Mouse (Mus musculus) midbrain, embryonic 13.5 days (tissue): ENCODE measurements around the gene Rab10. TPM values are rescaled to one million over a fixed set of nuclear protein-coding genes. Genes with fewer than 3 reads are reported as not detected.
"Not testable (repeated sequence)": the region's sequence is repeated elsewhere in the genome, so short reads cannot be mapped to it uniquely, and the experiment has no call there.

Source experiments
- ATAC-seq: fragments of 200-750 bp; cut with Nextera tagmentation; 2 replicates; pipeline ENCODE4 v1.8.0; 2017; ENCODE audit warnings: mild to moderate bottlenecking, moderate TSS enrichment, moderate library complexity
- H3K27ac ChIP-seq: fragments of 300-500 bp; sonication (generic); 2 replicates; pipeline ENCODE4 v1.5.1; 2015; ENCODE audit warnings: inconsistent platforms, mild to moderate bottlenecking, moderate library complexity
- H3K27me3 ChIP-seq: fragments of 300-500 bp; sonication (generic); 2 replicates; pipeline ENCODE4 v1.6.1; 2015; ENCODE audit warnings: mild to moderate bottlenecking, inconsistent platforms
- H3K36me3 ChIP-seq: fragments of 300-500 bp; sonication (generic); 2 replicates; pipeline ENCODE4 v1.6.1; 2015; ENCODE audit warnings: mild to moderate bottlenecking, inconsistent platforms
- H3K4me1 ChIP-seq: fragments of 300-500 bp; sonication (generic); replicated peaks from 2 replicates; pipeline ENCODE4 v1.6.1; 2015; ENCODE audit warnings: inconsistent platforms
- H3K4me2 ChIP-seq: fragments of 300-500 bp; sonication (generic); replicated peaks from 2 replicates; pipeline ENCODE4 v1.6.1; 2015; ENCODE audit warnings: moderate library complexity, mild to moderate bottlenecking, inconsistent platforms
- H3K4me3 ChIP-seq: fragments of 300-500 bp; sonication (generic); replicated peaks from 2 replicates; pipeline ENCODE4 v1.5.1; 2015; ENCODE audit warnings: mild to moderate bottlenecking, inconsistent platforms
- H3K9ac ChIP-seq: fragments of 300-500 bp; sonication (generic); replicated peaks from 2 replicates; pipeline ENCODE4 v1.6.1; 2015; ENCODE audit warnings: mild to moderate bottlenecking, inconsistent platforms
- H3K9me3 ChIP-seq: fragments of 300-500 bp; sonication (generic); 2 replicates; pipeline ENCODE4 v1.6.1; 2016; ENCODE audit warnings: mild to moderate bottlenecking, inconsistent platforms
- WGBS: fragments of 180-500 bp; shearing (Covaris S2); methylation state at CpG from one replicate; pipeline ENCODE4 v1.1.7; 2015; 5-methylcytosine and 5-hydroxymethylcytosine counted together
- polyA plus RNA-seq: library from polyadenylated mRNA; unstranded; fragments of >200 nt; fragmentation: Nextera tagmentation; extraction: Ambion mirVana; gene quantifications from 2 replicates; pipeline ENCODE4 v1.2.1, GENCODE M21; 2015

Rab10 gene
- polyA plus RNA-seq, 1 experiment from 2014 or later = 128 TPM

GRCm38 (mm10) chr12:3323241-3323640 lies 13.5 kb upstream of the Rab10 start:
- no peak for ATAC-seq
- Histone ChIP-seq H3K4me1 (no peaks in the 10 kb centered on the region), H3K36me3 (no peaks in the 10 kb centered on the region), H3K4me3 (no peak overlapping the region), H3K4me2 (no peak overlapping the region), H3K27me3 (no peaks in the 10 kb centered on the region), H3K9ac (no peak overlapping the region), H3K27ac (no peak overlapping the region), H3K9me3 (no peaks in the 10 kb centered on the region)
- 85% methylated on average over 6 of the region's 6 CpGs for WGBS

GRCm38 (mm10) chr12:3319377-3319776 lies 9.6 kb upstream of the Rab10 start:
- WGBS = 81% methylated on average over 4 of the region's 4 CpGs
- H3K4me1 ChIP-seq = no peaks in the 10 kb centered on the region
- no peak overlapping the region for H3K4me2 ChIP-seq
- H3K9ac ChIP-seq = no peak overlapping the region
- H3K27ac ChIP-seq = no peak overlapping the region
- no peaks in the 10 kb centered on the region for H3K9me3 ChIP-seq
- ATAC-seq = no peak
- H3K36me3 ChIP-seq = no peaks in the 10 kb centered on the region
- no peaks in the 10 kb centered on the region for H3K27me3 ChIP-seq
- no peak overlapping the region for H3K4me3 ChIP-seq

- no peak for ATAC-seq
- Histone ChIP-seq H3K27ac (no peak overlapping the region), H3K36me3 (no peaks in the 10 kb centered on the region), H3K4me2 (no peak overlapping the region), H3K9me3 (no peaks in the 10 kb centered on the region), H3K9ac (no peak overlapping the region), H3K4me3 (no peak overlapping the region), H3K27me3 (no peaks in the 10 kb centered on the region), H3K4me1 (no peaks in the 10 kb centered on the region)
- 77% methylated on average over 3 of the region's 3 CpGs for WGBS
These were observed 7.2 kb upstream of the Rab10 start for GRCm38 (mm10) chr12:3316937-3317336.

- Histone ChIP-seq H3K9me3 (no peaks in the 10 kb centered on the region), H3K4me1 (no peaks in the 10 kb centered on the region), H3K9ac (no peak overlapping the region), H3K4me2 (no peak overlapping the region), H3K27me3 (no peaks in the 10 kb centered on the region), H3K27ac (no peak overlapping the region), H3K36me3 (no peaks in the 10 kb centered on the region), H3K4me3 (no peak overlapping the region)
- WGBS = 59% methylated on average over 2 of the region's 2 CpGs
- no peak for ATAC-seq
These were observed 6.3 kb upstream of the Rab10 start for GRCm38 (mm10) chr12:3316083-3316482.

GRCm38 (mm10) chr12:3312886-3313285 lies 3.1 kb upstream of the Rab10 start:
- WGBS = 87% methylated on average over 3 of the region's 3 CpGs
- H3K36me3 ChIP-seq = no peaks in the 10 kb centered on the region
- ATAC-seq = no peak
- H3K4me1 ChIP-seq = peaks cover 8% of the 10 kb centered on the region
- H3K9me3 ChIP-seq = no peaks in the 10 kb centered on the region
- H3K9ac ChIP-seq = no peak overlapping the region
- H3K4me3 ChIP-seq = no peak overlapping the region
- no peak overlapping the region for H3K27ac ChIP-seq
- no peaks in the 10 kb centered on the region for H3K27me3 ChIP-seq
- H3K4me2 ChIP-seq = no peak overlapping the region

GRCm38 (mm10) chr12:3310321-3310692 lies 538 bp upstream of the Rab10 start:
- H3K9me3 ChIP-seq = no peaks in the 10 kb centered on the region
- peaks cover 28% of the 10 kb centered on the region for H3K4me1 ChIP-seq
- WGBS = 4% methylated on average over 15 of the region's 15 CpGs
- H3K27ac ChIP-seq = peak overlapping the region; percentile 84
- no peaks in the 10 kb centered on the region for H3K27me3 ChIP-seq
- peak overlapping the region; percentile 80 for H3K4me2 ChIP-seq
- peak overlapping the region; percentile 72 for H3K9ac ChIP-seq
- peak overlapping the region; percentile 78 for H3K4me3 ChIP-seq
- no peak for ATAC-seq
- no peaks in the 10 kb centered on the region for H3K36me3 ChIP-seq

- no peak for ATAC-seq
- 4% methylated on average over 19 of the region's 19 CpGs for WGBS
- H3K4me2 ChIP-seq = peak overlapping the region; percentile 65
These were observed 1.1 kb downstream of the Rab10 start for GRCm38 (mm10) chr12:3308541-3309241.

GRCm38 (mm10) chr12:3307587-3307986 lies 2.2 kb downstream of the Rab10 start:
- Histone ChIP-seq H3K9me3 (0 out of 2 replicates have a peak, but pooled peaks cover 5% of the 10 kb centered on the region), H3K9ac (peak overlapping the region; percentile 89), H3K27ac (no peak overlapping the region), H3K27me3 (no peaks in the 10 kb centered on the region), H3K36me3 (0 out of 2 replicates have a peak, but pooled peaks cover 3% of the 10 kb centered on the region), H3K4me3 (peak overlapping the region; percentile 78), H3K4me2 (peak overlapping the region; percentile 65), H3K4me1 (peaks cover 28% of the 10 kb centered on the region)
- WGBS = 46% methylated on average over 6 of the region's 6 CpGs
- ATAC-seq = no peak

More at GRCm38 (mm10) chr12:3308541-3309241, 1.1 kb downstream of the Rab10 start:
- Histone ChIP-seq H3K27ac (peak overlapping the region; percentile 97), H3K4me3 (peak overlapping the region; percentile 78), H3K36me3 (0 out of 2 replicates have a peak, but pooled peaks cover 3% of the 10 kb centered on the region), H3K9me3 (no peaks in the 10 kb centered on the region), H3K27me3 (no peaks in the 10 kb centered on the region), H3K9ac (peak overlapping the region; percentile 89), H3K4me1 (peaks cover 28% of the 10 kb centered on the region)

GRCm38 (mm10) chr12:3305238-3305637 lies 4.5 kb downstream of the Rab10 start:
- peaks cover 23% of the 10 kb centered on the region for H3K4me1 ChIP-seq
- H3K4me2 ChIP-seq = no peak overlapping the region
- no peak overlapping the region for H3K27ac ChIP-seq
- peaks cover 14% of the 10 kb centered on the region; the same call in 1 of the 2 replicates for H3K9me3 ChIP-seq
- ATAC-seq = no peak
- H3K4me3 ChIP-seq = no peak overlapping the region
- 96% methylated on average over 2 of the region's 2 CpGs for WGBS
- no peak overlapping the region for H3K9ac ChIP-seq
- peaks cover 14% of the 10 kb centered on the region; the same call in 1 of the 2 replicates for H3K36me3 ChIP-seq
- H3K27me3 ChIP-seq = no peaks in the 10 kb centered on the region

- 96% methylated on average over 6 of the region's 6 CpGs for WGBS
- H3K4me3 ChIP-seq, H3K9ac ChIP-seq, H3K4me2 ChIP-seq, ATAC-seq, H3K27ac ChIP-seq, H3K27me3 ChIP-seq, H3K4me1 ChIP-seq: not testable (repeated sequence)
- H3K36me3 ChIP-seq = peaks cover 48% of the 10 kb centered on the region
- H3K9me3 ChIP-seq = peaks cover 31% of the 10 kb centered on the region
These were observed 12.1 kb downstream of the Rab10 start for GRCm38 (mm10) chr12:3297622-3298021.

GRCm38 (mm10) chr12:3296056-3296455 lies 13.7 kb downstream of the Rab10 start:
- Histone ChIP-seq H3K4me3 (no peak overlapping the region), H3K27ac (no peak overlapping the region), H3K4me1 (no peaks in the 10 kb centered on the region), H3K9ac (no peak overlapping the region), H3K4me2 (no peak overlapping the region), H3K9me3 (peaks cover 30% of the 10 kb centered on the region), H3K27me3 (no peaks in the 10 kb centered on the region), H3K36me3 (peaks cover 52% of the 10 kb centered on the region)
- no peak for ATAC-seq
- 94% methylated on average over 2 of the region's 2 CpGs for WGBS

GRCm38 (mm10) chr12:3291849-3292248 lies 17.9 kb downstream of the Rab10 start:
- H3K4me2 ChIP-seq = no peak overlapping the region
- H3K27me3 ChIP-seq = no peaks in the 10 kb centered on the region
- H3K9ac ChIP-seq = no peak overlapping the region
- H3K4me1 ChIP-seq = no peaks in the 10 kb centered on the region
- H3K4me3 ChIP-seq = no peak overlapping the region
- 95% methylated on average over 1 of the region's 1 CpGs for WGBS
- no peak overlapping the region for H3K27ac ChIP-seq
- peaks cover 16% of the 10 kb centered on the region; the same call in 1 of the 2 replicates for H3K9me3 ChIP-seq
- H3K36me3 ChIP-seq = peaks cover 35% of the 10 kb centered on the region
- ATAC-seq = no peak

- Histone ChIP-seq H3K4me2 (no peak overlapping the region), H3K4me3 (no peak overlapping the region), H3K27ac (no peak overlapping the region), H3K27me3 (no peaks in the 10 kb centered on the region), H3K9ac (no peak overlapping the region), H3K4me1 (no peaks in the 10 kb centered on the region), H3K36me3 (peaks cover 30% of the 10 kb centered on the region), H3K9me3 (peaks cover 16% of the 10 kb centered on the region; the same call in 1 of the 2 replicates)
- ATAC-seq = no peak
- 94% methylated on average over 4 of the region's 4 CpGs for WGBS
These were observed 18.7 kb downstream of the Rab10 start for GRCm38 (mm10) chr12:3291038-3291437.
